Mouse (Mus musculus) liver, embryonic 14.5 days (tissue): ENCODE measurements around the gene BC037034. TPM values are rescaled to one million over a fixed set of nuclear protein-coding genes. Genes with fewer than 3 reads are reported as not detected.

Experiments
- ATAC-seq: fragments of 200-750 bp; cut with Nextera tagmentation; 2 replicates; pipeline ENCODE4 v1.8.0; 2017; ENCODE audit warnings: moderate number of reproducible peaks, mild to moderate bottlenecking, moderate library complexity; ENCODE audit not compliant: insufficient read depth
- DNase-seq, 3 experiments: peaks; one replicate each; pipeline ENCODE4 v3.0.0-alpha.2; 2012 to 2013; ENCODE audit warnings: low read depth in 3 of 3, low spot score in 3 of 3
- H3K27ac ChIP-seq: fragments of 300-500 bp; sonication (generic); 2 replicates; pipeline ENCODE4 v1.5.1; 2014; ENCODE audit warnings: moderate library complexity, mild to moderate bottlenecking, control low read depth, inconsistent platforms
- H3K27me3 ChIP-seq: fragments of 300-500 bp; sonication (generic); 2 replicates; pipeline ENCODE4 v1.6.1; 2014; ENCODE audit warnings: mild to moderate bottlenecking, low read length, moderate library complexity; ENCODE audit not compliant: control insufficient read depth, insufficient read depth
- H3K36me3 ChIP-seq: fragments of 300-500 bp; sonication (generic); replicated peaks from 2 replicates; pipeline ENCODE4 v1.6.1; 2014; ENCODE audit warnings: low read depth; ENCODE audit not compliant: control insufficient read depth, insufficient read depth
- H3K4me1 ChIP-seq, 2 experiments: fragments of 200-500 bp in 1 of 2; fragments of 300-500 bp in 1 of 2; sonication (generic) in 1 of 2; replicated peaks; 2 replicates each; pipeline ENCODE4 v1.6.1; 2012 to 2014; ENCODE audit warnings: antibody characterized with exemption in 1 of 2, inconsistent platforms in 1 of 2, low read length in 1 of 2; ENCODE audit not compliant: control insufficient read depth in 2 of 2, insufficient read depth in 2 of 2
- H3K4me2 ChIP-seq: fragments of 300-500 bp; sonication (generic); 2 replicates; pipeline ENCODE4 v1.6.1; 2014; ENCODE audit warnings: low read depth, mild to moderate bottlenecking, control low read depth, moderate library complexity
- H3K4me3 ChIP-seq, 2 experiments: fragments of 200-500 bp in 1 of 2; fragments of 300-500 bp in 1 of 2; sonication (generic) in 1 of 2; 2 replicates each; pipeline ENCODE4 v1.5.1; 2012 to 2014; ENCODE audit warnings: low read depth in 2 of 2, low read length in 2 of 2, mild to moderate bottlenecking in 2 of 2, control low read depth in 1 of 2, inconsistent platforms in 1 of 2, moderate library complexity in 1 of 2; ENCODE audit not compliant: insufficient read depth in 1 of 2
- H3K9ac ChIP-seq: fragments of 300-500 bp; sonication (generic); replicated peaks from 2 replicates; pipeline ENCODE4 v1.6.1; 2014; ENCODE audit warnings: mild to moderate bottlenecking, control low read depth, moderate library complexity
- H3K9me3 ChIP-seq: fragments of 300-500 bp; sonication (generic); 2 replicates; pipeline ENCODE4 v1.6.1; 2016; ENCODE audit warnings: low read length, mixed read lengths; ENCODE audit not compliant: control insufficient read depth
- CTCF ChIP-seq: IDR thresholded peaks from 2 replicates; pipeline ENCODE4 v1.5.1; 2016; ENCODE audit warnings: antibody characterized with exemption, low read depth, control low read depth
- EP300 ChIP-seq: IDR thresholded peaks from 2 replicates; pipeline ENCODE4 v1.6.1; 2016; ENCODE audit warnings: antibody characterized with exemption, low read depth
- WGBS: fragments of 180-500 bp; shearing (Covaris S2); extraction: QIAGEN DNeasy Blood & Tissue Kit; methylation state at CpG from one replicate; pipeline ENCODE4 v1.1.7; 2014; ENCODE audit not compliant: insufficient replicate concordance; 5-methylcytosine and 5-hydroxymethylcytosine counted together
- polyA plus RNA-seq, 2 experiments: library from polyadenylated mRNA; depleted of rRNA in 1 of 2; stranded (reverse) in 1 of 2; unstranded in 1 of 2; fragments of >200 nt; fragmentation: Nextera tagmentation in 1 of 2; extraction: Ambion mirVana in 1 of 2; gene quantifications; 2 replicates each; pipeline versions ENCODE4 v1.2.1 to v1.2.3; 2012 to 2014

Gene BC037034
- polyA plus RNA-seq (2012; rRNA removed) (22.4 and 27.6 TPM in 2 replicates), polyA plus RNA-seq (2014; fragmentation: Nextera tagmentation; extraction: Ambion mirVana) (1.9 and 2.5 TPM in 2 replicates)

DNA sequence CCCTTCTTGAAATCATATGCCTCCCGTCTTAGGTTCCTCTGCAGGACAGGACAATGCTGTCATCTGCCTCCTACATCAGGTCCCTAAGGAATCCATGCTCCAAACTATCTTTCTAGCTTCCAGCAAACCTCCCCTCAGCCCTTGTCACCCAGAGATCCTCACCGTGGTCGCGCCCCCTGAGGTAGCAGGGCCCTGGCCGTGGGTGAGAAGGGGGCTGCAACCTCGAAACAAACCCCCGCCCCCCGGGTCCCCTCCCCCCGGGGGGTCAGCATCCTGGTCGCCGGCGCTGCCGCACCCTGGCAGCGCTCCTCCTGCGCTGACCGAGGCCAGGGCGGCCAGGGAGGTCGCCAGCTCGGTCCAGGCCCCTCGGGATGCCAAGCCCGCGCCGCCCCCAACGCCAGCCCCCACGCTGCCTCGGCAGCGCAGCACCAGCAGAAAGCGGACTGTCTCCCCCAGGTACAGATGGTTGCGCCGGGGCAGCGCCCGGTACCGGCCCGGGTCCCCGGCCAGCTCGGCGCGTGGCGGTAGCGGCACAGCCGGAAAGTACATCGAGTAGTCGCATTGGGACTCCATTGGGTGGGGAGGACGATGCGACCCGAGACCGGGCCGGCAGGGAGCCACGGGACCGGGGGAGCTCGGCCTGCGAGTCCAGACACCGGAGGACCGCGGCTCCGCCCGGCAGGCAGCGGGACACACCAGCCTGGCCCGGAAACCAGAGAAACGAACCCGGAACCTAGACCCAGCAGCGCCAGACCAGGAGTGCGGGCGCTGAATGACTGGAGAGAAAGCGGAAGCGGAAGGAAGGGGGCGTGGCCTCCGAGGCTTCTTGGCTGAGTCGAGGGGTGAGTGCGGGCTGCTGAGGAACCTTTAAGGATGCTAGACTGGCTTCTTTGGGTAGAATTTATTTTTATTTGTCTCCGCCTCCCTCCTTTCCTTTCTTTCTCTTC lies at the start of gene BC037034:
TSS of gene BC037034 (minus strand) at position 774 of the 947 bp plus-strand sequence.
- Histone ChIP-seq H3K4me3 (peak within 1 kb of the TSS; percentile 84 to 86), H3K9me3 (no peaks in the 10 kb centered on the region), H3K27me3 (no peaks in the 10 kb centered on the region), H3K27ac (peak within 1 kb of the TSS; percentile 30), H3K4me2 (peak within 1 kb of the TSS; percentile 89), H3K4me1 (peaks cover 8 to 38% of the 10 kb centered on the region in 2 experiments), H3K36me3 (peaks cover 6% of the 10 kb centered on the region), H3K9ac (peak within 1 kb of the TSS; percentile 93)
- WGBS: 2% methylated on average over 71 of the region's 71 CpGs
- peak; percentile 82 for ATAC-seq
- TF ChIP-seq CTCF (0 out of 2 replicates have a peak, but pooled peaks have one; percentile 8), EP300 (0 out of 2 replicates have a peak, but pooled peaks have one; percentile 14)
- peak; percentile 80 to 83 (median 80) for DNase-seq

- TF ChIP-seq CTCF (no peak), EP300 (no peak)
- Histone ChIP-seq H3K4me2 (no peak overlapping the region), H3K27ac (no peak overlapping the region), H3K36me3 (no peaks in the 10 kb centered on the region), H3K4me3 (no peak overlapping the region), H3K9ac (no peak overlapping the region), H3K9me3 (no peaks in the 10 kb centered on the region), H3K4me1 (no peaks in the 10 kb centered on the region), H3K27me3 (no peaks in the 10 kb centered on the region)
- ATAC-seq (no peak), DNase-seq (no peak)
- WGBS: 58% methylated on average over 3 of the region's 3 CpGs
Measured at GRCm38 (mm10) chr5:138312795-138313194, 49.0 kb upstream of the BC037034 start.

GRCm38 (mm10) chr5:138299613-138300012 lies 35.8 kb upstream of the BC037034 start:
- Histone ChIP-seq H3K4me3 (no peak overlapping the region), H3K9me3 (no peaks in the 10 kb centered on the region), H3K36me3 (no peaks in the 10 kb centered on the region), H3K9ac (no peak overlapping the region), H3K4me2 (no peak overlapping the region), H3K4me1 (no peaks in the 10 kb centered on the region; a peak in 1 of 4 replicates), H3K27me3 (no peaks in the 10 kb centered on the region), H3K27ac (no peak overlapping the region)
- TF ChIP-seq CTCF (no peak), EP300 (no peak)
- ATAC-seq (no peak), DNase-seq (no peak)
- 65% methylated on average over 2 of the region's 2 CpGs for WGBS

DNA sequence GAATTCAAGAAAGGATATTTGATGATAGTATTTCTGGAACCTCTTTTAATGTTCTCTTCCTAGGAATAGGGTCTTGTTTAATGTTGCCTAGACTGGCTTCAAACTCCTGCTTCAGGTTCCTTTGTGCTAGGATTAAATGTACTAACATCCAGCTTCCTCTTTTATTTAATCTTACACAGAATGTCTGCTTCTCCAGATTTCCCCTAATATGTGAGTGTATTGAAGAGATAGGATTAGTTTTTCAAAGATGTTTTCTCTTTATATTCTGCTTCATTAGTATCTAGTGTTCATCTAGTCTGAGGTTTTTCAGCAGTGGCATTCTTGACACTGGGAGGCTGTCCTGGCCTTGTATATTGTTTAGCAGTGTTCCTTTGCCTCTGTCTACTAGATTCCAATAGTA lies 30.3 kb upstream of the BC037034 start:
- DNase-seq (no peak), ATAC-seq (no peak)
- no peaks in the 10 kb centered on the region for H3K36me3 ChIP-seq

GRCm38 (mm10) chr5:138291638-138292037 lies 27.8 kb upstream of the BC037034 start:
- Histone ChIP-seq H3K27me3 (no peaks in the 10 kb centered on the region), H3K4me3 (no peak overlapping the region), H3K27ac (no peak overlapping the region), H3K4me1 (no peaks in the 10 kb centered on the region; a peak in 1 of 4 replicates), H3K9me3 (no peaks in the 10 kb centered on the region), H3K4me2 (no peak overlapping the region), H3K36me3 (no peaks in the 10 kb centered on the region), H3K9ac (no peak overlapping the region)
- no peak for TF ChIP-seq CTCF
- TF ChIP-seq EP300: no peak
- 35% methylated on average over 1 of the region's 1 CpGs for WGBS
- ATAC-seq: no peak
- DNase-seq: no peak

More for the DNA sequence above, 30.3 kb upstream of the BC037034 start:
- TF ChIP-seq CTCF: no peak
- no peak for TF ChIP-seq EP300
- Histone ChIP-seq H3K4me3 (no peak overlapping the region), H3K4me1 (no peaks in the 10 kb centered on the region; a peak in 1 of 4 replicates), H3K4me2 (no peak overlapping the region), H3K9me3 (no peaks in the 10 kb centered on the region), H3K27me3 (no peaks in the 10 kb centered on the region), H3K9ac (no peak overlapping the region), H3K27ac (no peak overlapping the region)
